Mouse (Mus musculus): Measurements from ENCODE around the gene Cdkal1.

- TF ChIP-seq CTCF (IDR thresholded peaks at IDR 0.05) (no peak), POLR2A (IDR thresholded peaks at IDR 0.05; ENCODE audit: insufficient read depth, low read depth, low read length) (no peak)
These were observed 70.6 kb downstream of the Cdkal1 start for GRCm38 (mm10) chr13:29784894-29785293.
